Mouse (Mus musculus): ENCODE measurements around the gene Meioc. TPM values are rescaled to one million over a fixed set of nuclear protein-coding genes. Genes with fewer than 3 reads are reported as not detected.
A peak's percentile ranks its signal among the peaks of the same experiment; 100 is the strongest.

Meioc gene
- polyA plus RNA-seq, 1 experiment from 2014 or later = 0.05 TPM

GRCm38 (mm10) chr11:102629375-102629774, 34.1 kb upstream of the Meioc start:
- no peak overlapping the region for H3K4me3 ChIP-seq (ENCODE audit: low read depth, low read length)
- 46% methylated on average over 8 of the region's 8 CpGs for WGBS
- peaks cover 1% of the 10 kb centered on the region; the same call in 1 of the 2 replicates for H3K4me1 ChIP-seq (ENCODE audit: insufficient read depth, low read depth, low read length)

GRCm38 (mm10) chr11:102630731-102631130, 32.8 kb upstream of the Meioc start:
- no peak overlapping the region for H3K27ac ChIP-seq (ENCODE audit: low read length)
- 42% methylated on average over 7 of the region's 7 CpGs for WGBS

More at GRCm38 (mm10) chr11:102629375-102629774, 34.1 kb upstream of the Meioc start:
- no peaks in the 10 kb centered on the region for H3K36me3 ChIP-seq (ENCODE audit: insufficient read depth, low read length)
- TF ChIP-seq EP300 (IDR thresholded peaks at IDR 0.05) = no peak
- H3K9ac ChIP-seq (replicated peaks; ENCODE audit: low read depth) = no peak overlapping the region
- H3K4me2 ChIP-seq (replicated peaks; ENCODE audit: low read depth, low read length) = no peak overlapping the region
- H3K9me3 ChIP-seq (ENCODE audit: low read length) = no peaks in the 10 kb centered on the region
- H3K27me3 ChIP-seq (replicated peaks; ENCODE audit: insufficient read depth, low read length) = no peaks in the 10 kb centered on the region
- no peak overlapping the region for H3K27ac ChIP-seq (ENCODE audit: low read length)
- no peak for ATAC-seq
- DNase-seq (ENCODE audit: low spot score) = no peak

GRCm38 (mm10) chr11:102631203-102631602, 32.3 kb upstream of the Meioc start:
- ATAC-seq (no peak), DNase-seq (ENCODE audit: low spot score) (no peak)
- Histone ChIP-seq H3K27me3 (replicated peaks; ENCODE audit: insufficient read depth, low read length) (no peaks in the 10 kb centered on the region), H3K9me3 (ENCODE audit: low read length) (no peaks in the 10 kb centered on the region), H3K4me2 (replicated peaks; ENCODE audit: low read depth, low read length) (no peak overlapping the region), H3K4me3 (ENCODE audit: low read depth, low read length) (no peak overlapping the region), H3K9ac (replicated peaks; ENCODE audit: low read depth) (no peak overlapping the region), H3K27ac (ENCODE audit: low read length) (no peak overlapping the region), H3K4me1 (ENCODE audit: insufficient read depth, low read depth, low read length) (no peaks in the 10 kb centered on the region; the same call in 1 of the 2 replicates), H3K36me3 (ENCODE audit: insufficient read depth, low read length) (no peaks in the 10 kb centered on the region)
- WGBS = 38% methylated on average over 5 of the region's 5 CpGs
- TF ChIP-seq CTCF (IDR thresholded peaks at IDR 0.05) = no peak
- no peak for TF ChIP-seq EP300 (IDR thresholded peaks at IDR 0.05)

More at GRCm38 (mm10) chr11:102630731-102631130, 32.8 kb upstream of the Meioc start:
- no peak for DNase-seq (ENCODE audit: low spot score)
- no peak overlapping the region for H3K4me3 ChIP-seq (ENCODE audit: low read depth, low read length)
- H3K4me2 ChIP-seq (replicated peaks; ENCODE audit: low read depth, low read length) = no peak overlapping the region
- H3K27me3 ChIP-seq (replicated peaks; ENCODE audit: insufficient read depth, low read length) = no peaks in the 10 kb centered on the region
- H3K36me3 ChIP-seq (ENCODE audit: insufficient read depth, low read length) = no peaks in the 10 kb centered on the region
- TF ChIP-seq EP300 (IDR thresholded peaks at IDR 0.05) (no peak), CTCF (IDR thresholded peaks at IDR 0.05) (no peak)
- no peaks in the 10 kb centered on the region; the same call in 1 of the 2 replicates for H3K4me1 ChIP-seq (ENCODE audit: insufficient read depth, low read depth, low read length)
- no peaks in the 10 kb centered on the region for H3K9me3 ChIP-seq (ENCODE audit: low read length)
- ATAC-seq = no peak
- no peak overlapping the region for H3K9ac ChIP-seq (replicated peaks; ENCODE audit: low read depth)

- DNase-seq (ENCODE audit: low spot score) = no peak
- Histone ChIP-seq H3K4me3 (ENCODE audit: low read depth, low read length) (no peak overlapping the region), H3K27ac (ENCODE audit: low read length) (peak overlapping the region; percentile 60; the same call in 1 of the 2 replicates), H3K4me1 (ENCODE audit: insufficient read depth, low read depth, low read length) (no peaks in the 10 kb centered on the region; the same call in 1 of the 2 replicates), H3K9ac (replicated peaks; ENCODE audit: low read depth) (no peak overlapping the region), H3K27me3 (replicated peaks; ENCODE audit: insufficient read depth, low read length) (no peaks in the 10 kb centered on the region), H3K4me2 (replicated peaks; ENCODE audit: low read depth, low read length) (peak overlapping the region; percentile 34), H3K36me3 (ENCODE audit: insufficient read depth, low read length) (no peaks in the 10 kb centered on the region), H3K9me3 (ENCODE audit: low read length) (no peaks in the 10 kb centered on the region)
- 0 out of 2 replicates have a peak, but pooled peaks have one; percentile 2 for ATAC-seq
- 9% methylated on average over 10 of the region's 13 CpGs for WGBS
- TF ChIP-seq EP300 (IDR thresholded peaks at IDR 0.05) (no peak), CTCF (IDR thresholded peaks at IDR 0.05) (no peak)
These were observed 30.8 kb upstream of the Meioc start for GRCm38 (mm10) chr11:102632725-102633124.

GRCm38 (mm10) chr11:102633379-102633778, 30.1 kb upstream of the Meioc start:
- no peak overlapping the region for H3K9ac ChIP-seq (replicated peaks; ENCODE audit: low read depth)
- no peaks in the 10 kb centered on the region for H3K9me3 ChIP-seq (ENCODE audit: low read length)
- ATAC-seq (peak; percentile 88), DNase-seq (ENCODE audit: low spot score) (peak; percentile 90)
- no peaks in the 10 kb centered on the region for H3K27me3 ChIP-seq (replicated peaks; ENCODE audit: insufficient read depth, low read length)
- no peaks in the 10 kb centered on the region for H3K36me3 ChIP-seq (ENCODE audit: insufficient read depth, low read length)
- peak overlapping the region; percentile 60 for H3K27ac ChIP-seq (ENCODE audit: low read length)
- WGBS = 14% methylated on average over 9 of the region's 9 CpGs
- no peak overlapping the region for H3K4me3 ChIP-seq (ENCODE audit: low read depth, low read length)
- H3K4me1 ChIP-seq (ENCODE audit: insufficient read depth, low read depth, low read length) = no peaks in the 10 kb centered on the region; the same call in 1 of the 2 replicates
- TF ChIP-seq CTCF (IDR thresholded peaks at IDR 0.05) (no peak), EP300 (IDR thresholded peaks at IDR 0.05) (no peak)
- peak overlapping the region; percentile 34 for H3K4me2 ChIP-seq (replicated peaks; ENCODE audit: low read depth, low read length)

GRCm38 (mm10) chr11:102636887-102637286, 26.6 kb upstream of the Meioc start:
- H3K9ac ChIP-seq (replicated peaks; ENCODE audit: low read depth) = no peak overlapping the region
- peak; percentile 47 for ATAC-seq
- no peak overlapping the region for H3K4me2 ChIP-seq (replicated peaks; ENCODE audit: low read depth, low read length)
- H3K4me3 ChIP-seq (ENCODE audit: low read depth, low read length) = no peak overlapping the region
- H3K36me3 ChIP-seq (ENCODE audit: insufficient read depth, low read length) = no peaks in the 10 kb centered on the region
- no peak overlapping the region for H3K27ac ChIP-seq (ENCODE audit: low read length)
- no peaks in the 10 kb centered on the region; the same call in 1 of the 2 replicates for H3K4me1 ChIP-seq (ENCODE audit: insufficient read depth, low read depth, low read length)
- WGBS = 23% methylated on average over 12 of the region's 12 CpGs
- TF ChIP-seq CTCF (IDR thresholded peaks at IDR 0.05) = no peak
- no peak for TF ChIP-seq EP300 (IDR thresholded peaks at IDR 0.05)
- peak; percentile 40 for DNase-seq (ENCODE audit: low spot score)
- no peaks in the 10 kb centered on the region for H3K27me3 ChIP-seq (replicated peaks; ENCODE audit: insufficient read depth, low read length)
- H3K9me3 ChIP-seq (ENCODE audit: low read length) = no peaks in the 10 kb centered on the region
